Mouse (Mus musculus): ENCODE measurements around the gene Myo1a. TPM values are rescaled to one million over a fixed set of nuclear protein-coding genes. Genes with fewer than 3 reads are reported as not detected.
A peak's percentile ranks its signal among the peaks of the same experiment; 100 is the strongest.
"Not testable (repeated sequence)": the region's sequence is repeated elsewhere in the genome, so short reads cannot be mapped to it uniquely, and the experiment has no call there.

The Myo1a gene
- polyA plus RNA-seq, 1 experiment from 2014 or later, result 53.8 TPM

DNA sequence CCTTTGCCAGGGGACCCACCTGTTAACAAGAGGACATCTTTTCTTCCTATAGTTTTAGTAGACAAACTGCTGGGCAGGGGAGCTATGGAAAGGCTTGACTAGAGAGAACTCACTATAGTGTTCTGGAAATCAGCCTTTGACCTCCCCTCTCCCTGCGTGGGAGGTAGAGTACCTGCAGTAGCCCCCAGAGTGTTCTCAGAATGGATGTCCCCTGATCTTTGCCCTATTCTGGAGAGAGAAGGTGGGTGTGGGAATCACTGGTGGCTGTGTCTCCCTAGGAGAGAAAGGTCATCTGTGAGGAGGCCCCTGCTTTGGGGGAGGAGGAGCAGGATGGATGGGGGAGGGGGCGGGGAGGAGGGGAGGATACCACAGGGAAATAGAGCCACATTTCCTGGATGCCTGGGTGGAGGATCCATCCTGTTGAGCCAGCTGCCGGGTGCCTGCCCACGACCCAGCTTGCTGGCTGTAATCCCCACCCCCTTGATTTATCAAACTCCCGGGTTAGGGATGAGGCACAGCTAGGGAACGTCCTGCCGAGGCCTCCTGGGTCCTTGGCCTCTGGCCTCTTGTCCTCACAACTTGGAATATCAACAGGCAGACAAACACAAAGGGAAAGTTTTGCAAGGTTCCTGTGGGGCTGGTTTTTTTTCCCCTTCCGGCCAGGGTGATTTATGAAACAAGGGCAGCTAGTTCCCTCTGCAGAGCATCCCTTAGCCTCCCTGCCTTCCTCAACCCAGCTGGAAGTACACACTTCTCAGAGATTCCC lies 44.1 kb downstream of the Myo1a start:
- 12% methylated on average over 8 of the region's 8 CpGs for WGBS
- Histone ChIP-seq H3K27ac (ENCODE audit: low read length) (no peak overlapping the region), H3K4me1 (ENCODE audit: control insufficient read depth, insufficient read depth, low read length) (peaks cover 11% of the 10 kb centered on the region), H3K9ac (ENCODE audit: low read depth, low read length) (no peak overlapping the region; the same call in 1 of the 2 replicates), H3K4me2 (ENCODE audit: low read depth, low read length) (peak overlapping the region; percentile 22), H3K27me3 (replicated peaks; ENCODE audit: control insufficient read depth, insufficient read depth, low read length) (no peaks in the 10 kb centered on the region), H3K4me3 (ENCODE audit: low read length) (no peak overlapping the region), H3K36me3 (ENCODE audit: control insufficient read depth, insufficient read depth, low read length) (peaks cover 10% of the 10 kb centered on the region), H3K9me3 (ENCODE audit: control insufficient read depth, low read length) (no peaks in the 10 kb centered on the region)
- peak; percentile 62 for ATAC-seq

DNA sequence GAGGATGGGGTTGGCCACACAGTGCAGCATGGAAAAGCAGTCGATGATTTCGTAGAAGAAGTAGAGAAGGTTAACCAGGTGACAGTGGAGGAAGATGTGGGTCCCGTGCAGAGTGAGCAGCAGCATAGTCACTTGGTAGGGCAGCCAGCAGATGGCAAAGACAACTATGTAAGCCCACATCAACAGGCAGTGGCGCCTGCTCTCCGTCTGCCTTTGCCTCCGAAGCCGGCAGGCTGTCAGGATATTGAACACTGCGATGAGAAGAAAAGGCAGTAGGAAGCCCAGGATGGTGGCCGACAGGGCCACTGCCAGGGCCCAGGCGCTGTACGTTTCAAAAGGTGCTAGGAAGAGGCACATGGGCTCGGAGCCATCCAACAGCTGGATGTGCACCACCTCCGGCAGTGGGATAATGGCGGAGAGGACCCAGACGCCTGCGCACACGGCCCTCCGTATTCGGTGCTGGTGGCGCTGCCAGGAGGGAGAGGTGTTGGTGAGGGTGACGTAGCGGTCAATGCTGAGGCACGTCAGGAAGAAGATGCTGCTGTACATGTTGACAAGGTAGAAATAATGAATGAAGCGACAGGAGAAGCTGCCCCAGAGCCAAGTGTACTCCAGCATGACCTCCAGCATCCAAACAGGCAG lies 45.3 kb downstream of the Myo1a start:
- H3K9me3 ChIP-seq (ENCODE audit: control insufficient read depth, low read length), result no peaks in the 10 kb centered on the region
- H3K4me2 ChIP-seq (ENCODE audit: low read depth, low read length), result peak overlapping the region; percentile 27; the same call in 1 of the 2 replicates
- H3K27me3 ChIP-seq (replicated peaks; ENCODE audit: control insufficient read depth, insufficient read depth, low read length), result no peaks in the 10 kb centered on the region
- H3K27ac ChIP-seq (ENCODE audit: low read length), result no peak overlapping the region
- H3K4me3 ChIP-seq (ENCODE audit: low read length), result 0 out of 2 replicates have a peak overlapping the region, but pooled peaks have one; percentile 23
- H3K36me3 ChIP-seq (ENCODE audit: control insufficient read depth, insufficient read depth, low read length), result peaks cover 4% of the 10 kb centered on the region; the same call in 1 of the 2 replicates
- ATAC-seq, result no peak
- 59% methylated on average over 24 of the region's 24 CpGs for WGBS
- H3K4me1 ChIP-seq (ENCODE audit: control insufficient read depth, insufficient read depth, low read length), result peaks cover 11% of the 10 kb centered on the region
- H3K9ac ChIP-seq (ENCODE audit: low read depth, low read length), result 0 out of 2 replicates have a peak overlapping the region, but pooled peaks have one; percentile 19

DNA sequence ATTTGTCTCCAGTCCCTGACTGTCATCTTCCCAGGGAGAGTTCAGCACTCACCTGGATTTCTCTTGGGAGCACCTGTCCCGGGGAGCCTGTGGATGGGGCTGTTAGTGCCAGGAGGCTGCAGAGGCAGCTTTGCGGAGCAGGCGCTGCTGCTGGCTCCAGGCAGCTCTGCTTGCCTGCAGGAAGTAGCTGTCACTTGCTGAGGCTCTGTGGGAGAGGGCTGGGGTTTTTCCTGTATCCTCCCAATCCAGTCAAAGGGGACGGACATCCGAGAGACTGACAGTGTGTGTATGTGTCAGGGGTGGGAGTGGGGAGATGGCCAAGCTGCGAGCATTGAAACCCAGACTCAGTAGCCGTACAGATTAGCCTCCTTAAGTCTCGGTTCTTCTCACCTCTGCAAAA lies 46.6 kb downstream of the Myo1a start, which contains the start of gene Gpr182:
Gene Gpr182, minus strand, starts transcription at position 185 of the 400 bp plus-strand sequence.
- Histone ChIP-seq H3K27ac (ENCODE audit: low read length) (no peak within 1 kb of the TSS), H3K36me3 (ENCODE audit: control insufficient read depth, insufficient read depth, low read length) (peaks cover 4% of the 10 kb centered on the region; the same call in 1 of the 2 replicates), H3K27me3 (replicated peaks; ENCODE audit: control insufficient read depth, insufficient read depth, low read length) (no peaks in the 10 kb centered on the region), H3K9me3 (ENCODE audit: control insufficient read depth, low read length) (no peaks in the 10 kb centered on the region), H3K4me3 (ENCODE audit: low read length) (no peak within 1 kb of the TSS), H3K4me2 (ENCODE audit: low read depth, low read length) (no peak within 1 kb of the TSS), H3K4me1 (ENCODE audit: control insufficient read depth, insufficient read depth, low read length) (peaks cover 13% of the 10 kb centered on the region), H3K9ac (ENCODE audit: low read depth, low read length) (no peak within 1 kb of the TSS)
- no peak for ATAC-seq
- WGBS, result 48% methylated on average over 8 of the region's 8 CpGs

DNA sequence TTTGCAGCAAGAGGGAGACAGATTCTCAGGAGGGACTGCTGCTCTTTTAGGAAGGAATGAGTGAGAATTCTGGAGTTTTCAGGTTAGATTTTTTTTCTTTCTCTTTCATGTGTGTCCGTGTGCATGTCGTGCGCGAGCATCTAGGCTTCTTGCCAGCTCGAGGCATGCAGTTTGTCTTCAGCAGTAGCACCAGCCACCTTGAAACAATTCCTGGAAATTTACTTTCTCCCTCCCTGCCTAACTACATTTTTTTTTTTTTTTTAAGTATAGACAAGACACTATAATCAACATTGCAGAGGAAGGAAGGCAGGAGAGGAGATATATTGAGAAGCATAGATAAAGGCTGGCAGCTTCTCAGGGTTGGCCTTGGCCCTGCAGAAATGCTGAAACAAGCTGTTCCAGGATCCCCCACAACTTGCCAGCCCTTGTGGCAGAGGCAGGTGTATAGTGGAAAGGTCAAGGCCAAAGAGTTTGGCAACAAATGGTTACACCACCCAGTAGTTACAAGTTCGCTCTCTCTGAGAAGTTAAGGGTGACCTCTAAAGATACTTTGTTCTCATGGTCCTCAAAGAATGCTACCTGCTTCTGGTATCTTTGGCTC lies 49.7 kb downstream of the Myo1a start:
- H3K4me2 ChIP-seq (ENCODE audit: low read depth, low read length), result no peak overlapping the region
- H3K9ac ChIP-seq (ENCODE audit: low read depth, low read length), result no peak overlapping the region
- H3K4me1 ChIP-seq (ENCODE audit: control insufficient read depth, insufficient read depth, low read length), result 0 out of 2 replicates have a peak, but pooled peaks cover 2% of the 10 kb centered on the region
- no peak overlapping the region for H3K4me3 ChIP-seq (ENCODE audit: low read length)
- no peaks in the 10 kb centered on the region for H3K36me3 ChIP-seq (ENCODE audit: control insufficient read depth, insufficient read depth, low read length)
- whole genome bisulfite sequencing, result 65% methylated on average over 6 of the region's 6 CpGs
- H3K27me3 ChIP-seq (replicated peaks; ENCODE audit: control insufficient read depth, insufficient read depth, low read length), result no peaks in the 10 kb centered on the region
- no peak overlapping the region for H3K27ac ChIP-seq (ENCODE audit: low read length)
- H3K9me3 ChIP-seq (ENCODE audit: control insufficient read depth, low read length), result no peaks in the 10 kb centered on the region
- no peak for ATAC-seq

DNA sequence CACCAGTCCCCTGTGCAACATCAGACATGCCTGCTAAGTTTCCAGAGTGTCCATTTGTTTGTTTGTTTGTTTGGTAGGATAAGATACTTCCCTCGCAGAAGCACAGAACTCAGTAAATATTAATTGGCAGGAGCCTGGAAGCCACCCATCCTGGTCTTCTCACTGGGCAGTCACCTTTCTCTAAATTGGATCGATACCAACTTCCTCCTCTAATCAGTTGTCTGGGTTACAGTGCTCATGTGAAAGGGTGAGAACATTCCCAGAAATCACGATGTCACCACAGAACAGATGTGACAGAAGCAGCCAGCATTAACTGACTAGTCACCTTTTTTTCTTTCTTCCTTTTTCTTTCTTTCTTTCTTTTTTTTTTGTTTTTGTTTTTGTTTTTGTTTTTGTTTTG lies 50.3 kb downstream of the Myo1a start:
- H3K4me1 ChIP-seq (ENCODE audit: control insufficient read depth, insufficient read depth, low read length), result 0 out of 2 replicates have a peak, but pooled peaks cover 2% of the 10 kb centered on the region
- no peak overlapping the region for H3K27ac ChIP-seq (ENCODE audit: low read length)
- H3K9me3 ChIP-seq (ENCODE audit: control insufficient read depth, low read length), result no peaks in the 10 kb centered on the region
- ATAC-seq, result no peak
- no peak overlapping the region for H3K4me3 ChIP-seq (ENCODE audit: low read length)
- no peak overlapping the region for H3K4me2 ChIP-seq (ENCODE audit: low read depth, low read length)
- no peak overlapping the region for H3K9ac ChIP-seq (ENCODE audit: low read depth, low read length)
- WGBS, result 64% methylated on average over 3 of the region's 3 CpGs
- no peaks in the 10 kb centered on the region for H3K36me3 ChIP-seq (ENCODE audit: control insufficient read depth, insufficient read depth, low read length)
- H3K27me3 ChIP-seq (replicated peaks; ENCODE audit: control insufficient read depth, insufficient read depth, low read length), result no peaks in the 10 kb centered on the region

DNA sequence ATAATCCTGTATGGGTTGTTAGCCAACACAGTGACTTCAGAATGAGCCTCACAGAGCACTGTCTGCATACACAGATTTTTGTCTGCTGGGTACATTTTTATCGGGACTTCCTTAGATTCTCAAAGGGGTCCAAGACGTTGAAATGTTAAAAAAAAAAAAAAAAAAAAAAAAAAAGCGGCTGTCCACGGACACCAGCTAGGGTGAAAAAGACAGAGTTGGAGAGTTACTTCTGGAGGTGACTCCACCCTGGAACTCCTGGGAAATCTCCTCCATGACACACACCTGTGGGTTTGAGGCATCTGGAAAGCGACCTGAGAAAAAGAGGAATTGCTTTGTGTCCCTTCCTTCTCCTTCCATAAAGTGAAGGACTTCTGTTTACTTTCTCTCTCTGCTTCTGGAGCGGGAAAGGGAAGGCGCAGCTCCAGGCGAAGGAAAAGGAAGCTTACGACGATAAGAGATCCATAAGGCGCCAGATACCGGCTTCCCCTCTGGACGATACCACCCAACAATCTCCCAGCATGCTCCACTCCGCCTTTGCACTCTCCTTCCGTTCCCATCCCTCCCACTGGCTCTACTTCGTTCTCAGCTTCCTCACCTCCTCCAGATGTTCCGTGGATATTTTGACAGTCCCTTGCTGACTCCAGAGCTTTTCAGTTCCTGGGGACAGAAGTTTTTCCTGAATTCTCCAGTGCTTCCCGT lies 50.9 kb downstream of the Myo1a start:
- H3K27ac ChIP-seq (ENCODE audit: low read length), result no peak overlapping the region
- H3K4me1 ChIP-seq (ENCODE audit: control insufficient read depth, insufficient read depth, low read length), result 0 out of 2 replicates have a peak, but pooled peaks cover 2% of the 10 kb centered on the region
- peak overlapping the region; percentile 26 for H3K9ac ChIP-seq (ENCODE audit: low read depth, low read length)
- no peak; the same call in 1 of the 2 replicates for ATAC-seq
- H3K4me2 ChIP-seq (ENCODE audit: low read depth, low read length), result peak overlapping the region; percentile 39
- no peaks in the 10 kb centered on the region for H3K36me3 ChIP-seq (ENCODE audit: control insufficient read depth, insufficient read depth, low read length)
- no peaks in the 10 kb centered on the region for H3K27me3 ChIP-seq (replicated peaks; ENCODE audit: control insufficient read depth, insufficient read depth, low read length)
- H3K4me3 ChIP-seq (ENCODE audit: low read length), result peak overlapping the region; percentile 26
- H3K9me3 ChIP-seq (ENCODE audit: control insufficient read depth, low read length), result no peaks in the 10 kb centered on the region
- 30% methylated on average over 18 of the region's 18 CpGs for WGBS

DNA sequence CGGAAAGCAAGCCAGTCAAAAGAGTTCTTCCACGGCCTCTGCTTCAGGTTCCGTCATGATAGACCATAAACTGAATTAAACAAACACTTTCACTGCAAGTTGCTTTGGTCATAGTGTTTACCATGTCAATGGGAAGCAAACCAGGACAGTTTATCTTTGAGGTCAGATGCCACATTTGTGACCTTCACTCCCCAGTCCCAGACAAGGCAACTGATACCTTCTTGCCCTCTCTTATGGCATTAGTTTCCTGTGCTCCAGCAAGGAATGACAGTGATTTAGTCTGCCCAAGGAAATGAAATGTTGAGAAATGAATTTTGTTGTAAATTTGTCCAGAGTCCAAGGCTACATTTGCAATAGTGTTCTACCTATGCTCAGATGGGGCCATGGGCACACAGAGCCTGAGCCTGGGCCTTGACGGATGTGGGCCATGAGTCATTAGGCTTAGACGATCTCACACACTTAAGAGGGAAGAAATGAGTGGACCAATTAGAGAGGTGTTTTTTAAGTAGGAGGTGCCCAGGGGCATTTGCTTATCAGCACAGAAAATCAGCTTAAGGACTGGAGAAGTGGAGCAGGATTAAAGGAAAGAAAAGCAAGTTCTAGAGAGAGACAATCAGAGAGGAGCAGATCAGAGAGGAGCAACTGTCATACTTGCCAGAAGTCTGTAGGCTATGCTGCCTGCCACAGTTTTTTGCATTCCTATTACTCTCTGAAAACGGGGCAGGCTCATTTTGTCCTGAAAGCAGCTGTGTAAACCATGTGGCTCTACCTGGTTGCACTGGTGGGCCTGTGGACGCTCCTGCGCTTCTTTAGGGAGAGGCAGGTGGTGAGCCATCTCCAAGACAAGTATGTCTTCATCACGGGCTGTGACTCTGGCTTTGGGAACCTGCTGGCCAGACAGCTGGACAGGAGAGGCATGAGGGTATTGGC lies 54.5 kb downstream of the Myo1a start, which contains the start of the genes Rdh1 and Rdh16f1:
Gene Rdh1, plus strand, starts transcription at position 541 of the 930 bp plus-strand sequence.
Gene Rdh16f1, plus strand, starts transcription at position 607 of the 930 bp plus-strand sequence.
- no peaks in the 10 kb centered on the region for H3K9me3 ChIP-seq (ENCODE audit: control insufficient read depth, low read length)
- no peak within 1 kb of the TSS for H3K4me2 ChIP-seq (ENCODE audit: low read depth, low read length)
- H3K9ac ChIP-seq (ENCODE audit: low read depth, low read length), result no peak within 1 kb of the TSS
- ATAC-seq, result no peak
- H3K27me3 ChIP-seq (replicated peaks; ENCODE audit: control insufficient read depth, insufficient read depth, low read length), result no peaks in the 10 kb centered on the region
- no peaks in the 10 kb centered on the region for H3K36me3 ChIP-seq (ENCODE audit: control insufficient read depth, insufficient read depth, low read length)
- no peak within 1 kb of the TSS for H3K27ac ChIP-seq (ENCODE audit: low read length)
- peaks cover 2% of the 10 kb centered on the region; the same call in 1 of the 2 replicates for H3K4me1 ChIP-seq (ENCODE audit: control insufficient read depth, insufficient read depth, low read length)
- no peak within 1 kb of the TSS for H3K4me3 ChIP-seq (ENCODE audit: low read length)
- 62% methylated on average over 9 of the region's 9 CpGs for WGBS

DNA sequence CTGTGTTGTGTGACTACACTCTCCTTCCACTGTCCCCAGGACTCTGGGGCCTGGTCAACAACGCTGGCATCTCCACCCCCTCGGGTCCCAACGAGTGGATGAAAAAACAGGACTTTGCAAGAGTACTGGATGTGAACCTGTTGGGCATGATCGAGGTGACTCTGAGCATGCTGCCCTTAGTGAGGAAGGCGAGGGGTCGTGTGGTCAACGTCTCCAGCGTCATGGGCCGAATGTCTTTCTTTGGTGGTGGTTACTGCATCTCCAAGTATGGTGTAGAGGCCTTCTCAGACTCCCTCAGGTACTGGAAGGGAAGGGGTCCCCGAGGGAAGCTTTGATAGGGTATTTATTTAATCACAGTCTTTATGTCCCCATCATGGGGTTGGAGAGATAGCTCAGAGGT lies 58.0 kb downstream of the Myo1a start:
- H3K4me1 ChIP-seq (ENCODE audit: control insufficient read depth, insufficient read depth, low read length), result not testable (repeated sequence)

More for the DNA sequence above, 58.0 kb downstream of the Myo1a start:
- H3K4me3 ChIP-seq (ENCODE audit: low read length); H3K9ac ChIP-seq (ENCODE audit: low read depth, low read length); H3K27ac ChIP-seq (ENCODE audit: low read length); H3K36me3 ChIP-seq (ENCODE audit: control insufficient read depth, insufficient read depth, low read length); ATAC-seq; H3K9me3 ChIP-seq (ENCODE audit: control insufficient read depth, low read length); H3K27me3 ChIP-seq (replicated peaks; ENCODE audit: control insufficient read depth, insufficient read depth, low read length); H3K4me2 ChIP-seq (ENCODE audit: low read depth, low read length): not testable (repeated sequence)
- 86% methylated on average over 10 of the region's 10 CpGs for WGBS

Measured in intestine, embryonic 16.5 days (tissue).